Mouse (Mus musculus): Measurements from ENCODE around the gene Ap2s1. TPM values are rescaled to one million over a fixed set of nuclear protein-coding genes. Genes with fewer than 3 reads are reported as not detected.

The Ap2s1 gene
- polyA plus RNA-seq, 1 experiment from 2014 or later: 300 TPM

DNA sequence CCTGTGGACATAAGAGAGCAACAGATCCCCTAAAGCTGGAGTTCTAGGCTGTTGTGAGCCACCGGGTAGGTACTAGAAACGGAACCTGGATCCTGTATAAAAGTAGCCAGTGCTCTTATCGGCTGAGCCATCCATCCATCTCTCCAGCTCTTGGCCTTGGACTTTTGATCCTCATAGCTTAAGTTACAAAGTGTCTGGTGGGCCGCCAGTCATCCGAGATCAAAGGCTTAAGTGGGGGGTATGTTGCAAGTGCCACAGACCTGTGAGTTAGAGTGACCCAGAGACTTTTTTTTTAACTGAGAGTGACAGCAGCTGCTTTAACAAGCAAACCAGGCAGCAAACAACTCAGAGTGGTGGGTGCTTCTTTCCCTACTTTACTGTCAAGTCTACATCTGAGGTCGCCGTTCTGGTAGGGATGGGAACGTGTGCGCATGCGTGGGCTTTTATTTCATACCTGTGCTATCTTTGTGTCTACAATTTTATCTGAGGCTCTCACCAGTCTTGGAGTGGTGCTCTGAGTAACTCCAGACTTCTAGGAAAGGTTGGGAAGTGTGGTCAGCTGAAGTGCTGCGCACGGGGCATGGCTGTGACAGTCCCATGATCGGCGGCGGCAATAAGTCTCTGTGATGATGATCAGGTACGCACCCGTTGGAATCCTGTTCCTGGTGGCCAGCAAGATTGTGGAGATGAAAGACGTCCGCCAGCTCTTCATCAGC is 55.0 kb downstream of the Ap2s1 start:
- Histone ChIP-seq H3K9me3 (ENCODE audit: control insufficient read depth, low read length) (no peaks in the 10 kb centered on the region), H3K36me3 (ENCODE audit: control insufficient read depth, insufficient read depth, low read length) (peaks cover 23% of the 10 kb centered on the region), H3K27me3 (replicated peaks; ENCODE audit: control insufficient read depth, insufficient read depth, low read length) (no peaks in the 10 kb centered on the region), H3K4me1 (replicated peaks; ENCODE audit: control insufficient read depth, insufficient read depth, low read length) (peaks cover 5% of the 10 kb centered on the region), H3K4me3 (ENCODE audit: low read depth, low read length) (no peak overlapping the region), H3K27ac (ENCODE audit: low read depth, low read length) (no peak overlapping the region; the same call in 1 of the 2 replicates), H3K4me2 (no peak overlapping the region; the same call in 1 of the 2 replicates), H3K9ac (ENCODE audit: low read depth, low read length) (0 out of 2 replicates have a peak overlapping the region, but pooled peaks have one; percentile 12)
- 83% methylated on average over 19 of the region's 19 CpGs for WGBS
- ATAC-seq (replicated peaks; ENCODE audit: low FRiP score) (no peak; the same call in 1 of the 2 replicates), DNase-seq (ENCODE audit: low spot score) (no peak)

DNA sequence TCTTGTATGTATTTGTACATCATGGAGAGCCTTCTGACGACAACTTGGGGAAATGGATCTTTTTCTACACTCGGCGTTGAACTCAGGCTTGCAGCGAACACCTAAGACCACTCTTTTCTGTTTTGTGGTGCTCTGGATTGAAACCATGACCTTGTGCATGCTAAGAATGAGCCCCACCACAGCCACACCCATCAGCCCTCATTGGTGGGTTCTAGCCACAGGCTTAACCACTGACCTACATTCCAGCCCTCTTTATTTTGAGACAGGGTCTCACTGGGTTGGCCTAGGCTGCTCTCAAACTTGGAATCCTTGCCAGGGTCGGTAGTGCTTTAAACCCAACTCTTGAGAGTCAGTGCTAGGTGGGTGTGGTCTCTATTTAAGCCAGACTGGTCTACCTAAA is 56.7 kb downstream of the Ap2s1 start:
- 93% methylated on average over 5 of the region's 5 CpGs for WGBS
- H3K36me3 ChIP-seq (ENCODE audit: control insufficient read depth, insufficient read depth, low read length): peaks cover 27% of the 10 kb centered on the region

More for the DNA sequence above, 56.7 kb downstream of the Ap2s1 start:
- Histone ChIP-seq H3K9ac (ENCODE audit: low read depth, low read length) (no peak overlapping the region), H3K4me1 (replicated peaks; ENCODE audit: control insufficient read depth, insufficient read depth, low read length) (peaks cover 5% of the 10 kb centered on the region), H3K27me3 (replicated peaks; ENCODE audit: control insufficient read depth, insufficient read depth, low read length) (no peaks in the 10 kb centered on the region), H3K4me2 (no peak overlapping the region), H3K4me3 (ENCODE audit: low read depth, low read length) (no peak overlapping the region), H3K9me3 (ENCODE audit: control insufficient read depth, low read length) (no peaks in the 10 kb centered on the region), H3K27ac (ENCODE audit: low read depth, low read length) (no peak overlapping the region)
- ATAC-seq (replicated peaks; ENCODE audit: low FRiP score) (no peak), DNase-seq (ENCODE audit: low spot score) (no peak)

Other genes with a start within 250 kb of the Ap2s1 start
- gene Arhgap35, start 123.4 kb upstream of the Ap2s1 start, polyA plus RNA-seq (2014; fragmentation: Nextera tagmentation; extraction: Ambion mirVana): 9.1 and 11.5 TPM in 2 replicates
- gene Ceacam15, start 62.7 kb upstream of the Ap2s1 start, polyA plus RNA-seq (2014; fragmentation: Nextera tagmentation; extraction: Ambion mirVana): not detected in 2 replicates
- not detected in 2 replicates for gene Ceacam9, start 16.5 kb upstream of the Ap2s1 start, polyA plus RNA-seq (2014; fragmentation: Nextera tagmentation; extraction: Ambion mirVana)
- 58.4 and 67.9 TPM in 2 replicates for gene Slc1a5, start 42.9 kb downstream of the Ap2s1 start, polyA plus RNA-seq (2014; fragmentation: Nextera tagmentation; extraction: Ambion mirVana)
- 74.8 and 80.9 TPM in 2 replicates for gene Strn4, start 77.5 kb downstream of the Ap2s1 start, polyA plus RNA-seq (2014; fragmentation: Nextera tagmentation; extraction: Ambion mirVana)
- 20.3 and 22.9 TPM in 2 replicates for gene Fkrp, start 78.3 kb downstream of the Ap2s1 start, polyA plus RNA-seq (2014; fragmentation: Nextera tagmentation; extraction: Ambion mirVana)
- gene Prkd2, start 104.5 kb downstream of the Ap2s1 start, polyA plus RNA-seq (2014; fragmentation: Nextera tagmentation; extraction: Ambion mirVana): 7.6 and 8.4 TPM in 2 replicates
- 2.5 and 2.6 TPM in 2 replicates for gene Dact3, start 136.9 kb downstream of the Ap2s1 start, polyA plus RNA-seq (2014; fragmentation: Nextera tagmentation; extraction: Ambion mirVana)
- gene Gng8, start 153.4 kb downstream of the Ap2s1 start, polyA plus RNA-seq (2014; fragmentation: Nextera tagmentation; extraction: Ambion mirVana): 1.8 and 3.3 TPM in 2 replicates
- gene Ptgir, start 168.1 kb downstream of the Ap2s1 start, polyA plus RNA-seq (2014; fragmentation: Nextera tagmentation; extraction: Ambion mirVana): 1.2 and 1.3 TPM in 2 replicates
- 147 and 169 TPM in 2 replicates for gene Calm3, start 185.7 kb downstream of the Ap2s1 start, polyA plus RNA-seq (2014; fragmentation: Nextera tagmentation; extraction: Ambion mirVana)
- gene Pnmal2, start 206.3 kb downstream of the Ap2s1 start, polyA plus RNA-seq (2014; fragmentation: Nextera tagmentation; extraction: Ambion mirVana): 0.58 and 0.80 TPM in 2 replicates
- gene Pnmal1, start 221.3 kb downstream of the Ap2s1 start, polyA plus RNA-seq (2014; fragmentation: Nextera tagmentation; extraction: Ambion mirVana): 0.18 and 0.52 TPM in 2 replicates
- gene Gm42372, start 244.7 kb downstream of the Ap2s1 start, polyA plus RNA-seq (2014; fragmentation: Nextera tagmentation; extraction: Ambion mirVana): 0.15 and 0.16 TPM in 2 replicates